Mouse (Mus musculus): ENCODE results near the gene Thsd7a.

GRCm38 (mm10) chr6:12499866-12500265, 249.3 kb downstream of the Thsd7a start:
- no peak for TF ChIP-seq CTCF (IDR thresholded peaks at IDR 0.05; ENCODE audit: extremely low read depth, insufficient read depth, low read length)
- no peak for TF ChIP-seq POLR2A (IDR thresholded peaks at IDR 0.05; ENCODE audit: extremely low read depth, insufficient read depth, low read length)

Measured in cortical plate, adult 2 months (tissue).